8 mouse cellular contexts compared by ENCODE assay signal in genomic region chr1:130796967-130797684, GRCm38 (mm10). TPM values are rescaled to one million over a fixed set of nuclear protein-coding genes. Genes with fewer than 3 reads are reported as not detected.
DNase-seq lines count a peak whose midpoint lies in the region; ATAC-seq lines count a peak whose summit lies in the region.

No protein-coding gene starts in this region.

- H3K27ac ChIP-seq in liver, embryonic 11.5 days (ENCODE audit: low read depth, low read length) = no peak overlapping the region

- no peaks in the 10 kb centered on the region for H3K36me3 ChIP-seq in liver, embryonic 11.5 days (ENCODE audit: control insufficient read depth, insufficient read depth, low read length)

- no peaks in the 10 kb centered on the region for H3K4me1 ChIP-seq in liver, embryonic 11.5 days (replicated peaks; ENCODE audit: control insufficient read depth, insufficient read depth, low read length)

- no peak overlapping the region for H3K9ac ChIP-seq in liver, embryonic 11.5 days (ENCODE audit: low read depth, low read length)

- H3K9me3 ChIP-seq in liver, embryonic 11.5 days (ENCODE audit: control insufficient read depth, low read length) = no peaks in the 10 kb centered on the region

- 68% methylated on average over 8 of the region's 8 CpGs for WGBS in liver, embryonic 11.5 days

- ATAC-seq in liver, embryonic 11.5 days (replicated peaks; ENCODE audit: low FRiP score) = no peak

- intact Hi-C loops in heart, postnatal 10 days (cut with DNase I) = loop anchor here (2.0 to 10.0 kb wide), 2 partner anchors 182 to 468 kb away; no protein-coding TSS in a partner anchor

- no peak overlapping the region for H3K4me3 ChIP-seq in liver, embryonic 11.5 days (ENCODE audit: low read depth, low read length)

- H3K27me3 ChIP-seq in liver, embryonic 11.5 days (replicated peaks; ENCODE audit: control insufficient read depth, insufficient read depth, low read length) = no peaks in the 10 kb centered on the region

- peak; percentile 52 for DNase-seq in liver
- no peak for DNase-seq in liver, embryonic 11.5 days (ENCODE audit: low spot score)
- peak; percentile 7 for DNase-seq in MN1 (ENCODE audit: low spot score)
- DNase-seq in cerebellum, adult 8-10 months = peak; percentile 37
- peak; percentile 57 to 73 for DNase-seq in heart, postnatal 10 days
- DNase-seq in left cerebral cortex, adult 18-20 months (ENCODE audit: low spot score in 2 of 2) = peak; percentile 53 to 70
- DNase-seq in natural killer cell, adult 2 months (ENCODE audit: low spot score in 2 of 2) = peak; percentile 9 to 61
- peak; percentile 47 to 48 for DNase-seq in urinary bladder, postnatal 36 days (ENCODE audit: low spot score in 2 of 2)

- no peak overlapping the region for H3K4me2 ChIP-seq in liver, embryonic 11.5 days

RNA-seq across cellular contexts. Expression of gene Fcamr, which starts 3.6 kb away (rescaled TPM):
- not detected in 2 replicates for polyA plus RNA-seq in liver, embryonic 11.5 days (2014; fragmentation: Nextera tagmentation; extraction: Ambion mirVana)
- total RNA-seq in heart, postnatal 10 days (2021) = under 1 TPM; 0.19 to 0.20 TPM
- total RNA-seq in left cerebral cortex, adult 18-20 months (2021) = not detected

RNA-seq across cellular contexts. Expression of gene Pigr, which starts 29.4 kb away (rescaled TPM):
- 0.12 and 0.25 TPM in 2 replicates for polyA plus RNA-seq in liver, embryonic 11.5 days (2014; fragmentation: Nextera tagmentation; extraction: Ambion mirVana)
- total RNA-seq in heart, postnatal 10 days (2021) = not detected
- not detected for total RNA-seq in left cerebral cortex, adult 18-20 months (2021)
